Mouse (Mus musculus): ENCODE measurements around the gene Clip2.

DNA sequence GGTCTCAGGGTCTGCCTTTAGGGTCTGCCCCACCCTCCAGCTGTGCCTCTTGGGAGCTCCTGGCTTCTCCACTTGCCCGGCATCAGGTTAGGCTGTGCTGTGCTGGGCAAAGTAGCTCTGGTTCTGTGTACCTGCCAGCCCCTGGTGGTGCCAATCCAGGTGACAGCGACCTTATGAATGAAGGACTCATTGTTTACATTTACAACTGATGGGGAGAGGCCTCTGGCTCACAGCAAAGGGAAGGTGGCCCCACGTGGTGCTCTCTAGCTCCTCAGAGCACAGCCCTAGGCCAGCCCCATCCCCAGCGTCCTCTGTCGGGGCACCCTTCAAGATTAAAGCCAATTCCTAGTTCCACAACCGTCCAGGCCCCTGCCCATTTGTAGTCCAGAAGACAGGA lies 1.4 kb downstream of the Clip2 start:
- TF ChIP-seq CTCF (IDR thresholded peaks at IDR 0.05; ENCODE audit: low read depth) (peak; percentile 38), EP300 (optimal IDR thresholded peaks at IDR 0.05) (no peak)

Data from stomach, postnatal 0 days (tissue).